Mouse (Mus musculus) stomach, postnatal 0 days (tissue): ENCODE results near the gene Abtb2. TPM values are rescaled to one million over a fixed set of nuclear protein-coding genes. Genes with fewer than 3 reads are reported as not detected.
A peak's percentile ranks its signal among the peaks of the same experiment; 100 is the strongest.

Experiments used
- ATAC-seq: fragments of 200-750 bp; cut with Nextera tagmentation; 2 replicates; pipeline ENCODE4 v1.8.0; 2017; ENCODE audit not compliant: low FRiP score, low TSS enrichment
- DNase-seq: peaks from one replicate; pipeline ENCODE4 v3.0.0-alpha.2; 2016; ENCODE audit warnings: low spot score
- H3K27ac ChIP-seq: fragments of 300-500 bp; sonication (generic); replicated peaks from 2 replicates; pipeline ENCODE4 v1.5.1; 2014; ENCODE audit warnings: mild to moderate bottlenecking, control low read depth
- H3K27me3 ChIP-seq: fragments of 300-500 bp; sonication (generic); 2 replicates; pipeline ENCODE4 v1.6.1; 2014; ENCODE audit warnings: low read length; ENCODE audit not compliant: control insufficient read depth, insufficient read depth
- H3K36me3 ChIP-seq: fragments of 300-500 bp; sonication (generic); 2 replicates; pipeline ENCODE4 v1.6.1; 2014; ENCODE audit warnings: low read length, mixed read lengths; ENCODE audit not compliant: control insufficient read depth, insufficient read depth
- H3K4me1 ChIP-seq: fragments of 300-500 bp; sonication (generic); replicated peaks from 2 replicates; pipeline ENCODE4 v1.6.1; 2014; ENCODE audit warnings: antibody characterized with exemption; ENCODE audit not compliant: control insufficient read depth, insufficient read depth
- H3K4me2 ChIP-seq: fragments of 300-500 bp; sonication (generic); replicated peaks from 2 replicates; pipeline ENCODE4 v1.6.1; 2014; ENCODE audit warnings: low read depth, mild to moderate bottlenecking, control low read depth, moderate library complexity
- H3K4me3 ChIP-seq: fragments of 300-500 bp; sonication (generic); 2 replicates; pipeline ENCODE4 v1.5.1; 2014; ENCODE audit warnings: low read depth, low read length, control low read depth
- H3K9ac ChIP-seq: fragments of 300-500 bp; sonication (generic); 2 replicates; pipeline ENCODE4 v1.6.1; 2014; ENCODE audit warnings: mild to moderate bottlenecking, low read length, control low read depth, mixed read lengths
- H3K9me3 ChIP-seq: fragments of 300-500 bp; sonication (generic); 2 replicates; pipeline ENCODE4 v1.6.1; 2016; ENCODE audit warnings: low read length; ENCODE audit not compliant: control insufficient read depth
- CTCF ChIP-seq: IDR thresholded peaks from 2 replicates; pipeline ENCODE4 v1.5.1; 2016; ENCODE audit warnings: antibody characterized with exemption, low read depth, mild to moderate bottlenecking, moderate library complexity
- EP300 ChIP-seq: optimal IDR thresholded peaks from 2 replicates; pipeline ENCODE3; 2016; ENCODE audit warnings: antibody characterized with exemption
- WGBS: fragments of 180-500 bp; shearing (Covaris S2); extraction: QIAGEN DNeasy Blood & Tissue Kit; methylation state at CpG from one replicate; pipeline ENCODE4 v1.1.7; 2014; 5-methylcytosine and 5-hydroxymethylcytosine counted together
- polyA plus RNA-seq: library from polyadenylated mRNA; unstranded; fragments of >200 nt; fragmentation: Nextera tagmentation; extraction: Ambion mirVana; gene quantifications from 2 replicates; pipeline ENCODE4 v1.2.1, GENCODE M21; 2015

Gene Abtb2
- polyA plus RNA-seq, 1 experiment from 2014 or later: 4.0 TPM

- no peak overlapping the region for H3K27ac ChIP-seq
- no peak overlapping the region for H3K4me2 ChIP-seq
- no peak overlapping the region for H3K9ac ChIP-seq
- H3K4me1 ChIP-seq: 0 out of 2 replicates have a peak, but pooled peaks cover 5% of the 10 kb centered on the region
- H3K27me3 ChIP-seq: no peaks in the 10 kb centered on the region
- DNase-seq (no peak), ATAC-seq (no peak)
- no peak overlapping the region for H3K4me3 ChIP-seq
- H3K36me3 ChIP-seq: no peaks in the 10 kb centered on the region
- WGBS: 86% methylated on average over 9 of the region's 9 CpGs
- H3K9me3 ChIP-seq: no peaks in the 10 kb centered on the region
- TF ChIP-seq EP300 (no peak), CTCF (no peak)
Measured at GRCm38 (mm10) chr2:103682927-103683442, 116.9 kb downstream of the Abtb2 start.

GRCm38 (mm10) chr2:103684431-103684830, 118.3 kb downstream of the Abtb2 start:
- TF ChIP-seq CTCF: no peak
- TF ChIP-seq EP300: no peak
- DNase-seq (no peak), ATAC-seq (no peak)
- no peaks in the 10 kb centered on the region for H3K27me3 ChIP-seq
- no peaks in the 10 kb centered on the region for H3K36me3 ChIP-seq
- H3K4me3 ChIP-seq: no peak overlapping the region
- no peak overlapping the region; the same call in 1 of the 2 replicates for H3K27ac ChIP-seq
- H3K4me1 ChIP-seq: 0 out of 2 replicates have a peak, but pooled peaks cover 5% of the 10 kb centered on the region
- WGBS: 90% methylated on average over 2 of the region's 2 CpGs
- H3K9ac ChIP-seq: no peak overlapping the region
- H3K4me2 ChIP-seq: no peak overlapping the region
- H3K9me3 ChIP-seq: no peaks in the 10 kb centered on the region

DNA sequence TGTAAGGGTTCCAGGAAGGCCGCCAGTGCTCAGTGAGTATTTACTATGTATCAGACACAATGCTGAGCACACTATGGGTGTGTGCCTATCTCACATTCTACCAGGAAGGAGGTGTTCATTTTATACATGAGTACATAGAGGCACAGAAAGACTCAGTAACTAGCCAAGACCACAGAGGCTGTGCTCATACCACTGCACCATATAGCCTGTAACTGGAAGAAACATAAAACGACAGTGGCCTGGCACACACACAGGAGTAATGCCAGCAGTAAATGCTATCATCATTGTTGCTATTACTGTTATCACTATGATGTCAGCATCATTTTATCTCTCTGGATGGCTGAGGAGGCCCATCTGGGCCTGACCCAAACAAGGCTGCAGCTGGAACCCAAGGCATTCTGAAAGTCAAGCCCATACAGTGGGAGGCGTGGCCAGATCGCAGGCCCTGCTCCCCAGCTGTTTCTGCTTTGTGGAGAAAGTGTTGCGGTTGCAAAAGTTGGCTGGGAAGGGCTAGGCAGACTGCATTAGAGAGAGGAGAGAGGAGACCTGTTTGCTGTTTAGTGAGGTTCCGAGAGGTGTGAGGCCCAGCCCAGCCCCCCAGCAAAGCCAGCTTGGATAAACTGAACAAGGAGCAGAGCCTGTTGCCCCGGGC, 118.9 kb downstream of the Abtb2 start:
- H3K36me3 ChIP-seq: no peaks in the 10 kb centered on the region
- WGBS: 48% methylated on average over 7 of the region's 7 CpGs
- H3K4me2 ChIP-seq: no peak overlapping the region
- ATAC-seq (peak; percentile 84), DNase-seq (no peak)
- no peaks in the 10 kb centered on the region for H3K27me3 ChIP-seq
- H3K9me3 ChIP-seq: no peaks in the 10 kb centered on the region
- H3K9ac ChIP-seq: no peak overlapping the region
- H3K4me1 ChIP-seq: 0 out of 2 replicates have a peak, but pooled peaks cover 5% of the 10 kb centered on the region
- TF ChIP-seq EP300 (no peak), CTCF (no peak)
- no peak overlapping the region; the same call in 1 of the 2 replicates for H3K27ac ChIP-seq
- no peak overlapping the region for H3K4me3 ChIP-seq

GRCm38 (mm10) chr2:103685581-103685980, 119.5 kb downstream of the Abtb2 start:
- Histone ChIP-seq H3K27ac (no peak overlapping the region), H3K4me1 (0 out of 2 replicates have a peak, but pooled peaks cover 5% of the 10 kb centered on the region), H3K9me3 (no peaks in the 10 kb centered on the region), H3K9ac (no peak overlapping the region), H3K27me3 (no peaks in the 10 kb centered on the region), H3K4me3 (no peak overlapping the region), H3K4me2 (no peak overlapping the region), H3K36me3 (no peaks in the 10 kb centered on the region)
- TF ChIP-seq CTCF (no peak), EP300 (no peak)
- no peak for DNase-seq
- 87% methylated on average over 4 of the region's 4 CpGs for WGBS
- no peak for ATAC-seq

GRCm38 (mm10) chr2:103687143-103687542, 121.0 kb downstream of the Abtb2 start:
- 0 out of 2 replicates have a peak, but pooled peaks have one; percentile 32 for ATAC-seq
- H3K4me1 ChIP-seq: 0 out of 2 replicates have a peak, but pooled peaks cover 5% of the 10 kb centered on the region
- no peak overlapping the region for H3K4me2 ChIP-seq
- no peaks in the 10 kb centered on the region for H3K9me3 ChIP-seq
- DNase-seq: no peak
- H3K27ac ChIP-seq: no peak overlapping the region
- no peaks in the 10 kb centered on the region for H3K27me3 ChIP-seq
- H3K9ac ChIP-seq: no peak overlapping the region
- H3K36me3 ChIP-seq: no peaks in the 10 kb centered on the region
- no peak for TF ChIP-seq CTCF
- no peak for TF ChIP-seq EP300
- no peak overlapping the region for H3K4me3 ChIP-seq

DNA sequence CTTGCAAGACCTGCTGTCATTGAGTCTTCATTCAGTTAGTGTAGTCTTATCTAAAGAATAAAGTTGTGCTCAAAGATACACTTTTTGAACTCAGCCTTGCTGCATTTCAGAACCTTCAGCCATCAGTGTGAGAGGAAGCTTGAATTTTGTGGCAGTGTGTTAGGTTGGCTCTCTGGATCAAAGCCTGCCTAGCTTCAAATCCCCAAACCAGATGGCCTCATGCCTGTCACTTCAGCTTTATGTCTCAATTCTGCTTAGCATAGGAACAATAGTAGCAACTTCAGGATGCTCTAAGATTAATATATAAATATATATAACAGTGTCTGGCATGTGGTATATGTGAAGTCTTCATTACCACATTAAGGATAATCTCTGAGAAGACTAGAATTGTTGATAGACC, 121.8 kb downstream of the Abtb2 start:
- Histone ChIP-seq H3K36me3 (no peaks in the 10 kb centered on the region), H3K4me2 (no peak overlapping the region), H3K27ac (no peak overlapping the region), H3K27me3 (no peaks in the 10 kb centered on the region), H3K9me3 (no peaks in the 10 kb centered on the region), H3K4me3 (no peak overlapping the region), H3K4me1 (0 out of 2 replicates have a peak, but pooled peaks cover 5% of the 10 kb centered on the region), H3K9ac (no peak overlapping the region)
- DNase-seq (no peak), ATAC-seq (no peak)
- TF ChIP-seq CTCF (no peak), EP300 (no peak)
